Mouse (Mus musculus): ENCODE data around the gene Hoga1. TPM values are rescaled to one million over a fixed set of nuclear protein-coding genes. Genes with fewer than 3 reads are reported as not detected.
A peak's percentile ranks its signal among the peaks of the same experiment; 100 is the strongest.

Hoga1 gene
- total and polyA plus RNA-seq, 2 experiments from 2014 or later = 3.5 to 3.6 TPM

GRCm38 (mm10) chr19:42069241-42069525 lies 23.8 kb downstream of the Hoga1 start:
- Histone ChIP-seq H3K9me3 (ENCODE audit: low read length) (no peaks in the 10 kb centered on the region), H3K27ac (ENCODE audit: low read depth, low read length) (no peak overlapping the region), H3K27me3 (ENCODE audit: insufficient read depth, low read length) (no peaks in the 10 kb centered on the region), H3K9ac (no peak overlapping the region), H3K4me1 (ENCODE audit: insufficient read depth) (no peaks in the 10 kb centered on the region), H3K4me2 (ENCODE audit: low read depth) (no peak overlapping the region), H3K36me3 (ENCODE audit: insufficient read depth) (peaks cover 11% of the 10 kb centered on the region; the same call in 1 of the 2 replicates), H3K4me3 (ENCODE audit: low read depth, low read length) (no peak overlapping the region)
- 64% methylated on average over 6 of the region's 6 CpGs for WGBS
- TF ChIP-seq CTCF (IDR thresholded peaks at IDR 0.05; ENCODE audit: low read depth) = peak; percentile 62
- ATAC-seq (peak; percentile 36; the same call in 1 of the 2 replicates), DNase-seq (peak; percentile 10)

- Histone ChIP-seq H3K4me2 (ENCODE audit: low read depth) (no peak overlapping the region), H3K9me3 (ENCODE audit: low read length) (no peaks in the 10 kb centered on the region), H3K4me3 (ENCODE audit: low read depth, low read length) (no peak overlapping the region), H3K36me3 (ENCODE audit: insufficient read depth) (peaks cover 30% of the 10 kb centered on the region), H3K4me1 (ENCODE audit: insufficient read depth) (no peaks in the 10 kb centered on the region), H3K27ac (ENCODE audit: low read depth, low read length) (no peak overlapping the region), H3K27me3 (ENCODE audit: insufficient read depth, low read length) (no peaks in the 10 kb centered on the region), H3K9ac (no peak overlapping the region)
- ATAC-seq (no peak), DNase-seq (peak; percentile 8)
- TF ChIP-seq CTCF (IDR thresholded peaks at IDR 0.05; ENCODE audit: low read depth) = peak; percentile 35; the same call in 1 of the 2 replicates
- WGBS = 68% methylated on average over 7 of the region's 7 CpGs
Observed at GRCm38 (mm10) chr19:42071221-42071620, 25.8 kb downstream of the Hoga1 start.

GRCm38 (mm10) chr19:42071886-42072608 lies 26.6 kb downstream of the Hoga1 start:
- Histone ChIP-seq H3K9me3 (ENCODE audit: low read length) (no peaks in the 10 kb centered on the region), H3K4me3 (ENCODE audit: low read depth, low read length) (no peak overlapping the region), H3K4me1 (ENCODE audit: insufficient read depth) (no peaks in the 10 kb centered on the region), H3K36me3 (ENCODE audit: insufficient read depth) (peaks cover 35% of the 10 kb centered on the region), H3K27ac (ENCODE audit: low read depth, low read length) (no peak overlapping the region), H3K9ac (no peak overlapping the region), H3K4me2 (ENCODE audit: low read depth) (no peak overlapping the region), H3K27me3 (ENCODE audit: insufficient read depth, low read length) (no peaks in the 10 kb centered on the region)
- no peak for TF ChIP-seq CTCF (IDR thresholded peaks at IDR 0.05; ENCODE audit: low read depth)
- 79% methylated on average over 15 of the region's 15 CpGs for WGBS
- DNase-seq = no peak
- no peak for ATAC-seq

- DNase-seq (no peak), ATAC-seq (no peak; the same call in 1 of the 2 replicates)
- Histone ChIP-seq H3K4me2 (ENCODE audit: low read depth) (no peak overlapping the region), H3K27ac (ENCODE audit: low read depth, low read length) (no peak overlapping the region), H3K36me3 (ENCODE audit: insufficient read depth) (peaks cover 38% of the 10 kb centered on the region), H3K9me3 (ENCODE audit: low read length) (no peaks in the 10 kb centered on the region), H3K27me3 (ENCODE audit: insufficient read depth, low read length) (no peaks in the 10 kb centered on the region), H3K4me3 (ENCODE audit: low read depth, low read length) (no peak overlapping the region), H3K9ac (no peak overlapping the region), H3K4me1 (ENCODE audit: insufficient read depth) (no peaks in the 10 kb centered on the region)
- TF ChIP-seq CTCF (IDR thresholded peaks at IDR 0.05; ENCODE audit: low read depth) = no peak
- 85% methylated on average over 7 of the region's 7 CpGs for WGBS
Observed at GRCm38 (mm10) chr19:42072802-42073201, 27.4 kb downstream of the Hoga1 start.

GRCm38 (mm10) chr19:42075051-42075450 lies 29.6 kb downstream of the Hoga1 start:
- no peak for ATAC-seq
- no peak for TF ChIP-seq CTCF (IDR thresholded peaks at IDR 0.05; ENCODE audit: low read depth)
- no peak for DNase-seq
- no peaks in the 10 kb centered on the region for H3K9me3 ChIP-seq (ENCODE audit: low read length)
- H3K27me3 ChIP-seq (ENCODE audit: insufficient read depth, low read length) = no peaks in the 10 kb centered on the region
- no peaks in the 10 kb centered on the region for H3K4me1 ChIP-seq (ENCODE audit: insufficient read depth)
- H3K4me3 ChIP-seq (ENCODE audit: low read depth, low read length) = no peak overlapping the region
- WGBS = 82% methylated on average over 2 of the region's 2 CpGs
- H3K27ac ChIP-seq (ENCODE audit: low read depth, low read length) = no peak overlapping the region
- no peak overlapping the region for H3K4me2 ChIP-seq (ENCODE audit: low read depth)
- H3K9ac ChIP-seq = no peak overlapping the region
- H3K36me3 ChIP-seq (ENCODE audit: insufficient read depth) = peaks cover 47% of the 10 kb centered on the region

GRCm38 (mm10) chr19:42075992-42076391 lies 30.6 kb downstream of the Hoga1 start:
- peaks cover 47% of the 10 kb centered on the region for H3K36me3 ChIP-seq (ENCODE audit: insufficient read depth)
- H3K4me1 ChIP-seq (ENCODE audit: insufficient read depth) = no peaks in the 10 kb centered on the region
- 91% methylated on average over 16 of the region's 16 CpGs for WGBS

GRCm38 (mm10) chr19:42078566-42078965 lies 33.2 kb downstream of the Hoga1 start:
- DNase-seq (no peak), ATAC-seq (no peak)
- no peak overlapping the region for H3K9ac ChIP-seq
- peaks cover 42% of the 10 kb centered on the region for H3K36me3 ChIP-seq (ENCODE audit: insufficient read depth)
- 95% methylated on average over 8 of the region's 8 CpGs for WGBS
- no peaks in the 10 kb centered on the region for H3K4me1 ChIP-seq (ENCODE audit: insufficient read depth)
- H3K27me3 ChIP-seq (ENCODE audit: insufficient read depth, low read length) = no peaks in the 10 kb centered on the region
- no peak overlapping the region for H3K4me3 ChIP-seq (ENCODE audit: low read depth, low read length)
- H3K27ac ChIP-seq (ENCODE audit: low read depth, low read length) = no peak overlapping the region
- no peaks in the 10 kb centered on the region for H3K9me3 ChIP-seq (ENCODE audit: low read length)
- TF ChIP-seq CTCF (IDR thresholded peaks at IDR 0.05; ENCODE audit: low read depth) = no peak
- no peak overlapping the region for H3K4me2 ChIP-seq (ENCODE audit: low read depth)

More at GRCm38 (mm10) chr19:42075992-42076391, 30.6 kb downstream of the Hoga1 start:
- TF ChIP-seq CTCF (IDR thresholded peaks at IDR 0.05; ENCODE audit: low read depth) = no peak
- H3K27me3 ChIP-seq (ENCODE audit: insufficient read depth, low read length) = no peaks in the 10 kb centered on the region
- H3K9ac ChIP-seq = no peak overlapping the region
- ATAC-seq = no peak
- no peaks in the 10 kb centered on the region for H3K9me3 ChIP-seq (ENCODE audit: low read length)
- H3K27ac ChIP-seq (ENCODE audit: low read depth, low read length) = no peak overlapping the region
- no peak overlapping the region for H3K4me2 ChIP-seq (ENCODE audit: low read depth)
- DNase-seq = no peak
- no peak overlapping the region for H3K4me3 ChIP-seq (ENCODE audit: low read depth, low read length)

Measured in forebrain, postnatal 0 days (tissue).